Mouse (Mus musculus) erythroblast, embryonic 14.5 days (primary cell): ENCODE measurements around the gene Cadps.

Experiments used
- GATA1 ChIP-seq: IDR thresholded peaks from 2 replicates; pipeline ENCODE4 v1.6.1; 2012; ENCODE audit warnings: low read length, inconsistent platforms, mixed read lengths
- TAL1 ChIP-seq: IDR thresholded peaks from 3 replicates; pipeline ENCODE4 v1.6.1; 2012; ENCODE audit warnings: low read length, inconsistent platforms, mixed read lengths

DNA sequence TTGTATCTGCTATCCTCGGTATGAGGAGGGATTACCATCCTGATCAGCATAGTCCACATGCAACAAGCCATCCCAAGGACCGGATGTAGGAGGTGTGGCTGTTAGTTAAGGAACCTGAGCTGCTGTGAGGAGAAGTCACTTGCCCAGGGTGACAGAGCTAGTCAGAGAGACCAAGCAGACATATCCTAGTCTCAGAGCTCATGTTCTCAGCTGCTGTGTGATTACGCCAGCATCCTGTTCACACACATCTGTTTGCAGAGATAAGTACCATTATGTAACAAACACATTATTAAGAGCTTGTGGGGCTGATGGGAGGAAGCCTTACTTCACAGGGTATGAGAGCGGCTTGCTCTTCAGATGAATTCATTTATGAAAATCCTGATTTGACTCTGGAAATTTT lies 165.5 kb downstream of the Cadps start:
- TF ChIP-seq GATA1 (no peak), TAL1 (no peak)
